Mouse (Mus musculus): Measurements from ENCODE around the gene Cpxm2. TPM values are rescaled to one million over a fixed set of nuclear protein-coding genes. Genes with fewer than 3 reads are reported as not detected.

Gene Cpxm2
- polyA plus RNA-seq, 1 experiment from 2014 or later = 0.17 TPM

GRCm38 (mm10) chr7:132179049-132179448 is 24.5 kb upstream of the Cpxm2 start:
- no peak for ATAC-seq (ENCODE audit: extremely low read depth, insufficient number of reproducible peaks, low FRiP score, low TSS enrichment)
- H3K27me3 ChIP-seq (replicated peaks) = no peaks in the 10 kb centered on the region
- H3K4me3 ChIP-seq = no peak overlapping the region
- H3K9me3 ChIP-seq = no peaks in the 10 kb centered on the region
- no peak overlapping the region for H3K9ac ChIP-seq
- H3K4me1 ChIP-seq = no peaks in the 10 kb centered on the region
- no peak overlapping the region for H3K27ac ChIP-seq (replicated peaks)
- H3K36me3 ChIP-seq = no peaks in the 10 kb centered on the region
- WGBS = 36% methylated on average over 1 of the region's 1 CpGs
- no peak overlapping the region for H3K4me2 ChIP-seq

GRCm38 (mm10) chr7:132174787-132175186 is 20.2 kb upstream of the Cpxm2 start:
- Histone ChIP-seq H3K4me3 (no peak overlapping the region), H3K4me1 (no peaks in the 10 kb centered on the region), H3K27ac (replicated peaks) (no peak overlapping the region), H3K27me3 (replicated peaks) (no peaks in the 10 kb centered on the region), H3K9me3 (no peaks in the 10 kb centered on the region), H3K36me3 (no peaks in the 10 kb centered on the region), H3K9ac (no peak overlapping the region), H3K4me2 (no peak overlapping the region)
- 71% methylated on average over 5 of the region's 5 CpGs for WGBS
- no peak for ATAC-seq (ENCODE audit: extremely low read depth, insufficient number of reproducible peaks, low FRiP score, low TSS enrichment)

GRCm38 (mm10) chr7:132174296-132174695 is 19.8 kb upstream of the Cpxm2 start:
- WGBS = 53% methylated on average over 2 of the region's 2 CpGs
- ATAC-seq (ENCODE audit: extremely low read depth, insufficient number of reproducible peaks, low FRiP score, low TSS enrichment) = no peak

GRCm38 (mm10) chr7:132172220-132172619 is 17.7 kb upstream of the Cpxm2 start:
- Histone ChIP-seq H3K36me3 (no peaks in the 10 kb centered on the region), H3K27ac (replicated peaks) (no peak overlapping the region), H3K4me2 (no peak overlapping the region), H3K9me3 (no peaks in the 10 kb centered on the region), H3K27me3 (replicated peaks) (peaks cover 6% of the 10 kb centered on the region; the same call in 1 of the 2 replicates), H3K4me1 (no peaks in the 10 kb centered on the region), H3K4me3 (no peak overlapping the region), H3K9ac (no peak overlapping the region)
- 77% methylated on average over 5 of the region's 5 CpGs for WGBS
- no peak for ATAC-seq (ENCODE audit: extremely low read depth, insufficient number of reproducible peaks, low FRiP score, low TSS enrichment)

More at GRCm38 (mm10) chr7:132174296-132174695, 19.8 kb upstream of the Cpxm2 start:
- Histone ChIP-seq H3K4me3 (no peak overlapping the region), H3K27ac (replicated peaks) (no peak overlapping the region), H3K27me3 (replicated peaks) (no peaks in the 10 kb centered on the region), H3K9me3 (no peaks in the 10 kb centered on the region), H3K9ac (no peak overlapping the region), H3K4me1 (no peaks in the 10 kb centered on the region), H3K4me2 (no peak overlapping the region), H3K36me3 (no peaks in the 10 kb centered on the region)

- Histone ChIP-seq H3K27me3 (replicated peaks) (peaks cover 6% of the 10 kb centered on the region; the same call in 1 of the 2 replicates), H3K4me1 (no peaks in the 10 kb centered on the region), H3K36me3 (no peaks in the 10 kb centered on the region), H3K4me2 (no peak overlapping the region), H3K27ac (replicated peaks) (no peak overlapping the region), H3K9ac (no peak overlapping the region), H3K9me3 (no peaks in the 10 kb centered on the region), H3K4me3 (no peak overlapping the region)
- 68% methylated on average over 5 of the region's 5 CpGs for WGBS
- ATAC-seq (ENCODE audit: extremely low read depth, insufficient number of reproducible peaks, low FRiP score, low TSS enrichment) = no peak
These were observed 17.2 kb upstream of the Cpxm2 start for GRCm38 (mm10) chr7:132171716-132172115.

- Histone ChIP-seq H3K4me3 (no peak overlapping the region), H3K9me3 (no peaks in the 10 kb centered on the region), H3K4me1 (no peaks in the 10 kb centered on the region), H3K27me3 (replicated peaks) (peaks cover 6% of the 10 kb centered on the region; the same call in 1 of the 2 replicates), H3K27ac (replicated peaks) (no peak overlapping the region), H3K36me3 (no peaks in the 10 kb centered on the region), H3K4me2 (no peak overlapping the region), H3K9ac (no peak overlapping the region)
- ATAC-seq (ENCODE audit: extremely low read depth, insufficient number of reproducible peaks, low FRiP score, low TSS enrichment) = no peak
- 63% methylated on average over 7 of the region's 7 CpGs for WGBS
These were observed 15.1 kb upstream of the Cpxm2 start for GRCm38 (mm10) chr7:132169419-132170169.

GRCm38 (mm10) chr7:132167239-132167638 is 12.7 kb upstream of the Cpxm2 start:
- Histone ChIP-seq H3K4me3 (no peak overlapping the region), H3K4me1 (no peaks in the 10 kb centered on the region), H3K27ac (replicated peaks) (no peak overlapping the region), H3K9ac (no peak overlapping the region), H3K9me3 (no peaks in the 10 kb centered on the region), H3K4me2 (no peak overlapping the region), H3K36me3 (no peaks in the 10 kb centered on the region), H3K27me3 (replicated peaks) (peaks cover 6% of the 10 kb centered on the region)
- WGBS = 76% methylated on average over 4 of the region's 4 CpGs
- no peak for ATAC-seq (ENCODE audit: extremely low read depth, insufficient number of reproducible peaks, low FRiP score, low TSS enrichment)

- Histone ChIP-seq H3K9ac (no peak overlapping the region), H3K36me3 (no peaks in the 10 kb centered on the region), H3K4me3 (no peak overlapping the region), H3K27ac (replicated peaks) (no peak overlapping the region), H3K27me3 (replicated peaks) (peaks cover 3% of the 10 kb centered on the region; the same call in 1 of the 2 replicates), H3K4me1 (no peaks in the 10 kb centered on the region), H3K9me3 (no peaks in the 10 kb centered on the region), H3K4me2 (no peak overlapping the region)
- ATAC-seq (ENCODE audit: extremely low read depth, insufficient number of reproducible peaks, low FRiP score, low TSS enrichment) = no peak
- 77% methylated on average over 3 of the region's 3 CpGs for whole genome bisulfite sequencing
These were observed 7.7 kb upstream of the Cpxm2 start for GRCm38 (mm10) chr7:132162254-132162653.

- ATAC-seq (ENCODE audit: extremely low read depth, insufficient number of reproducible peaks, low FRiP score, low TSS enrichment) = no peak
- Histone ChIP-seq H3K27me3 (replicated peaks) (peaks cover 38% of the 10 kb centered on the region), H3K9me3 (no peaks in the 10 kb centered on the region), H3K4me2 (no peak overlapping the region), H3K36me3 (no peaks in the 10 kb centered on the region), H3K4me1 (peaks cover 11% of the 10 kb centered on the region), H3K27ac (replicated peaks) (no peak overlapping the region), H3K4me3 (no peak overlapping the region), H3K9ac (no peak overlapping the region)
- 82% methylated on average over 9 of the region's 9 CpGs for WGBS
These were observed 3.9 kb upstream of the Cpxm2 start for GRCm38 (mm10) chr7:132158321-132159025.

GRCm38 (mm10) chr7:132153725-132154147 is 803 bp downstream of the Cpxm2 start:
- H3K4me1 ChIP-seq = peaks cover 11% of the 10 kb centered on the region
- ATAC-seq (ENCODE audit: extremely low read depth, insufficient number of reproducible peaks, low FRiP score, low TSS enrichment) = no peak
- H3K4me2 ChIP-seq = peak overlapping the region; percentile 71
- no peak overlapping the region for H3K27ac ChIP-seq (replicated peaks)
- H3K9me3 ChIP-seq = no peaks in the 10 kb centered on the region
- no peak overlapping the region for H3K9ac ChIP-seq
- H3K27me3 ChIP-seq (replicated peaks) = peaks cover 64% of the 10 kb centered on the region
- no peaks in the 10 kb centered on the region for H3K36me3 ChIP-seq
- peak overlapping the region; percentile 49; the same call in 1 of the 2 replicates for H3K4me3 ChIP-seq
- WGBS = 30% methylated on average over 6 of the region's 6 CpGs

- Histone ChIP-seq H3K4me1 (no peaks in the 10 kb centered on the region), H3K9ac (no peak overlapping the region), H3K4me2 (no peak overlapping the region), H3K27ac (replicated peaks) (no peak overlapping the region), H3K27me3 (replicated peaks) (0 out of 2 replicates have a peak, but pooled peaks cover 8% of the 10 kb centered on the region), H3K4me3 (no peak overlapping the region), H3K9me3 (no peaks in the 10 kb centered on the region), H3K36me3 (no peaks in the 10 kb centered on the region)
- ATAC-seq (ENCODE audit: extremely low read depth, insufficient number of reproducible peaks, low FRiP score, low TSS enrichment) = no peak
- 69% methylated on average over 15 of the region's 15 CpGs for WGBS
These were observed 9.2 kb downstream of the Cpxm2 start for GRCm38 (mm10) chr7:132145227-132145800.

Data from heart, embryonic 13.5 days (tissue).